8 mouse cellular contexts compared by ENCODE assay signal in the genomic region with DNA sequence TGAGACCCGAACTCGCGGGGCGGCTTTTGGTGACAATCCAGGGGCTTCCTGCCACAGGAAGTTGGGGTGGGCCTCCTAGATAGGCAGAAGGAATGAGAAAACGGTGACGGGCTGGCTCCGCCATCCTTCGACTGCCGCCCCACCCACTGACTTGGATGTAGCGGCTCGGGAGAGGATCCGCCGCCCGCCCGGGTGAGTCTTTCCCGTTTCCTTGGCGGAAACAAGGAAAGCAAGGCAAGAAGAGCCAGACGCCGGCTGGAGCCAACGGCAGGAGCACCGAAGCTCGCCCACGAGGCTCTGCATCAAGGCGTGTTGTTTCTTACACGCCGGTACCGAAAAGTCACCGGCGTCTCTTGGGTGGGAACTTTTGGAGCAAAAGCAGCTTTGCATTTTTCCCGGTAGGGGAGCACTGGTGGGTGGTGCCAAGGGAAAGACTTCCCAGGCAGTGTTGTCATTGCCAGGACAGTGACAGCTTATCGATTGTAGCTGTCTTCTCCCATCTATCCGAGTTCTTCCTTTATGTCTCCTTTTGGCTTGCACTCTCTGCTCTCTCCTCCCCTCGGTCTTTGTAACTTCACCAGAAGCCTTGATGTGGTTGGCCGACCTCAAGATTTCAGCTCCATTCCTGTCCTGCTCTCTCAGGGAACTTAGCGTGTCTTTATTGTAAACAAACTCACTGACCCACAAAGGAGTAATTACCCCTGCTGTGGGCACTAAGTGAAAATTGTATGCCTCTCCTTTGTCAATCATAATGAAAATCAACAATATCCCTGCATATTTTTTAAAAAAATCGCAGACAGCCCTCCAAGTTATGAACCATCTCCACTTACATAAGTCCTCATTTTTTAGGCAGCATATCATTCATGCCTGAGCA. TPM values are rescaled to one million over a fixed set of nuclear protein-coding genes. Genes with fewer than 3 reads are reported as not detected.
DNase-seq lines count a peak whose midpoint lies in the region; ATAC-seq and TF ChIP-seq lines count a peak whose summit lies in the region.

No protein-coding gene starts in this region.

- DNase-seq in cerebellum, postnatal 10 days: no peak
- DNase-seq in testis, postnatal 14 days (ENCODE audit: low spot score): no peak
- DNase-seq in hindbrain, embryonic 11.5 days (ENCODE audit: low spot score): peak; percentile 55
- no peak for DNase-seq in spleen, postnatal 14 days (ENCODE audit: low spot score in 2 of 2)
- DNase-seq in urinary bladder, postnatal 36 days (ENCODE audit: low spot score in 2 of 2): no peak

- peaks cover 2% of the 10 kb centered on the region for H3K4me1 ChIP-seq in testis, adult 2 months (ENCODE audit: control insufficient read depth, insufficient read depth, low read length)
- no peaks in the 10 kb centered on the region; the same call in 1 of the 2 replicates for H3K4me1 ChIP-seq in hindbrain, embryonic 11.5 days (replicated peaks; ENCODE audit: control insufficient read depth, insufficient read depth, low read length)

- peak; percentile 79 for ATAC-seq in cerebellum, adult (ENCODE audit: insufficient number of reproducible peaks, low FRiP score, low TSS enrichment)
- ATAC-seq in hindbrain, embryonic 11.5 days (ENCODE audit: low FRiP score): peak; percentile 78
- ATAC-seq in megakaryocyte, adult 5-6 weeks (ENCODE audit: poor library complexity, severe bottlenecking): peak; percentile 68

- WGBS in hindbrain, embryonic 11.5 days: under 1% methylated on average over 36 of the region's 36 CpGs

- H3K9ac ChIP-seq in hindbrain, embryonic 11.5 days (ENCODE audit: low read depth, low read length): peak overlapping the region; percentile 83

- no peaks in the 10 kb centered on the region for H3K9me3 ChIP-seq in hindbrain, embryonic 11.5 days (ENCODE audit: control insufficient read depth, low read length)

- peak overlapping the region; percentile 95 for H3K4me3 ChIP-seq in testis, adult 2 months (ENCODE audit: control insufficient read depth, low read depth, low read length)
- peak overlapping the region; percentile 79 for H3K4me3 ChIP-seq in hindbrain, embryonic 11.5 days (ENCODE audit: low read depth, low read length)

- no peak for TF ChIP-seq CTCF in testis, adult 2 months (IDR thresholded peaks at IDR 0.05; ENCODE audit: control insufficient read depth, insufficient read depth, insufficient replicate concordance, low read depth, low read length)

- peak overlapping the region; percentile 64 for H3K4me2 ChIP-seq in hindbrain, embryonic 11.5 days (replicated peaks; ENCODE audit: low read depth, low read length)

- no peaks in the 10 kb centered on the region for H3K27me3 ChIP-seq in testis, adult 2 months (ENCODE audit: control insufficient read depth, insufficient read depth, low read length)
- no peaks in the 10 kb centered on the region for H3K27me3 ChIP-seq in hindbrain, embryonic 11.5 days (ENCODE audit: control insufficient read depth, insufficient read depth, low read length)

- peak overlapping the region; percentile 91 for H3K27ac ChIP-seq in testis, adult 2 months (ENCODE audit: control insufficient read depth, insufficient read depth, low read depth, low read length)
- peak overlapping the region; percentile 88 for H3K27ac ChIP-seq in hindbrain, embryonic 11.5 days (ENCODE audit: low read depth, low read length)

- TF ChIP-seq POLR2A in testis, adult 2 months (IDR thresholded peaks at IDR 0.05; ENCODE audit: control insufficient read depth, low read depth, low read length): no peak

- no peaks in the 10 kb centered on the region for H3K36me3 ChIP-seq in testis, adult 2 months (ENCODE audit: control insufficient read depth, insufficient read depth, low read length)
- H3K36me3 ChIP-seq in hindbrain, embryonic 11.5 days (ENCODE audit: control insufficient read depth, insufficient read depth, low read length): no peaks in the 10 kb centered on the region

RNA-seq across cellular contexts. Expression of a gene that starts 0.5 kb away (rescaled TPM):
- 10.0 and 11.9 TPM in 2 replicates for polyA plus RNA-seq in testis, adult 2 months (2012; rRNA removed)
- polyA plus RNA-seq in hindbrain, embryonic 11.5 days (2014; fragmentation: Nextera tagmentation; extraction: Ambion mirVana): 66.9 and 71.5 TPM in 2 replicates
- 48.7 and 53.7 TPM in 2 replicates for total RNA-seq in megakaryocyte, adult 5-6 weeks (2015)
- total RNA-seq in megakaryocyte, adult 5-6 weeks (2017): 47.4 and 58.8 TPM in 2 replicates

RNA-seq across cellular contexts. Expression of a gene that starts 0.8 kb away (rescaled TPM):
- 7.7 and 9.0 TPM in 2 replicates for polyA plus RNA-seq in testis, adult 2 months (2012; rRNA removed)
- polyA plus RNA-seq in hindbrain, embryonic 11.5 days (2014; fragmentation: Nextera tagmentation; extraction: Ambion mirVana): 15.8 and 18.2 TPM in 2 replicates
- total RNA-seq in megakaryocyte, adult 5-6 weeks (2015): 21.0 and 24.8 TPM in 2 replicates
- total RNA-seq in megakaryocyte, adult 5-6 weeks (2017): 29.4 and 31.8 TPM in 2 replicates

RNA-seq across cellular contexts. Expression of a gene that starts 41.4 kb away (rescaled TPM):
- 4.6 and 5.4 TPM in 2 replicates for polyA plus RNA-seq in testis, adult 2 months (2012; rRNA removed)
- 0.17 and 0.20 TPM in 2 replicates for polyA plus RNA-seq in hindbrain, embryonic 11.5 days (2014; fragmentation: Nextera tagmentation; extraction: Ambion mirVana)
- total RNA-seq in megakaryocyte, adult 5-6 weeks (2015): 0.07 and 0.48 TPM in 2 replicates
- not detected in 2 replicates for total RNA-seq in megakaryocyte, adult 5-6 weeks (2017)
